Mouse (Mus musculus): ENCODE results near the gene Hist1h1d.

DNA sequence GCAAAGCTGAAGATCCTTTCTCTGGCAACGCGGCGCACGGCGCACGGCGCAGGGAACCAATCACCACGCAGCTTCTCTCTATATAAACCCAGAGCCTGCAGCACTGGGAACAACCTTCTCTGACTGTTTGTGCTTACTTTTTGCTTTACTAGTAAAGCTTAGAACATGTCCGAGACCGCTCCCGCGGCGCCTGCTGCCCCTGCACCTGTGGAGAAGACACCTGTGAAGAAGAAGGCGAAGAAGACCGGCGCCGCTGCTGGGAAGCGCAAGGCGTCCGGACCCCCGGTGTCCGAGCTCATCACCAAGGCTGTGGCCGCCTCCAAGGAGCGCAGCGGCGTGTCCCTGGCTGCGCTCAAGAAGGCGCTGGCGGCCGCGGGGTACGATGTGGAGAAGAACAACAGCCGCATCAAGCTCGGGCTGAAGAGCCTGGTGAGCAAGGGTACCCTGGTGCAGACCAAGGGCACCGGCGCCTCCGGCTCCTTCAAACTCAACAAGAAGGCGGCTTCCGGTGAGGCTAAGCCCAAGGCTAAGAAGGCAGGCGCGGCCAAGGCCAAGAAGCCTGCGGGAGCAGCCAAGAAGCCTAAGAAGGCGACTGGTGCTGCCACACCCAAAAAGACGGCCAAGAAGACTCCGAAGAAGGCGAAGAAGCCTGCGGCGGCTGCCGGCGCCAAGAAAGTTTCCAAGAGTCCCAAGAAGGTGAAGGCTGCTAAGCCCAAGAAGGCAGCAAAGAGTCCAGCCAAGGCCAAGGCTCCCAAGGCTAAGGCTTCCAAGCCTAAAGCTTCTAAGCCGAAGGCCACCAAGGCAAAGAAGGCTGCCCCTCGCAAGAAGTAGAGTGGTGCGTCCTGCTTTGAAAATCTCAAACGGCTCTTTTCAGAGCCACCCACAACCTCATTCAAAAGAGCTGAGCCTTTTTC lies 2.1 kb downstream of the Hist1h1d start:
- TF ChIP-seq CTCF (IDR thresholded peaks at IDR 0.05; ENCODE audit: extremely low read depth, insufficient read depth, low read length), result no peak
- TF ChIP-seq POLR2A (IDR thresholded peaks at IDR 0.05; ENCODE audit: extremely low read depth, insufficient read depth, low read length), result peak; percentile 94

Data from cortical plate, adult 2 months (tissue).